Mouse (Mus musculus) macrophage (primary cell): ENCODE results near the gene Dync1li2. TPM values are rescaled to one million over a fixed set of nuclear protein-coding genes. Genes with fewer than 3 reads are reported as not detected.

Experiments used
- H3K27ac ChIP-seq: fragments of 350-480 bp; formaldehyde crosslinking; 2 replicates; pipeline ENCODE4 v1.9.0; 2021
- H3K36me3 ChIP-seq: fragments of 350-480 bp; formaldehyde crosslinking; 2 replicates; pipeline ENCODE4 v1.9.0; 2021; ENCODE audit errors: inconsistent target
- H3K4me3 ChIP-seq: fragments of 350-480 bp; formaldehyde crosslinking; 2 replicates; pipeline ENCODE4 v1.9.0; 2021; ENCODE audit errors: inconsistent target
- H3K79me2 ChIP-seq: fragments of 350-480 bp; formaldehyde crosslinking; 2 replicates; pipeline ENCODE4 v1.9.0; 2021; ENCODE audit errors: inconsistent target
- WGBS: methylation state at CpG from one replicate; pipeline ENCODE4 v1.1.7; 2026; ENCODE audit warnings: inconsistent platforms; ENCODE audit not compliant: missing documents; 5-methylcytosine and 5-hydroxymethylcytosine counted together
- polyA plus RNA-seq: library from polyadenylated mRNA; stranded (reverse); fragments of 250-400 nt; gene quantifications from 3 replicates; pipeline ENCODE4 v1.2.4, GENCODE M21; 2018; ENCODE audit warnings: inconsistent platforms
- total RNA-seq, 78 experiments: library from RNA; depleted of rRNA; stranded (reverse); fragments of 250-400 nt; gene quantifications; 1 replicate in 9 of 78; 2 replicates in 24 of 78; 3 replicates in 43 of 78; 4 replicates in 2 of 78; pipeline ENCODE4 v1.2.4; 2018; ENCODE audit warnings: inconsistent platforms in 56 of 78

Gene Dync1li2
- total RNA-seq (2018; cell fraction: chromatin; rRNA removed), result 100 to 1,000 TPM in 22 of 26 experiments, 10 to 100 TPM in 4; 62.6 to 206 (median 146) TPM
- total RNA-seq (2018; cell fraction: cytosol; rRNA removed), result 10 to 100 TPM; 25.4 to 44.7 (median 34.5) TPM
- total RNA-seq (2018; cell fraction: nucleus; rRNA removed), result 100 to 1,000 TPM in 8 of 26 experiments, 10 to 100 TPM in 18; 51.9 to 125 (median 90.2) TPM
- polyA plus RNA-seq, result 33.1 to 37.5 TPM (median 36.4 TPM) in 3 replicates

DNA sequence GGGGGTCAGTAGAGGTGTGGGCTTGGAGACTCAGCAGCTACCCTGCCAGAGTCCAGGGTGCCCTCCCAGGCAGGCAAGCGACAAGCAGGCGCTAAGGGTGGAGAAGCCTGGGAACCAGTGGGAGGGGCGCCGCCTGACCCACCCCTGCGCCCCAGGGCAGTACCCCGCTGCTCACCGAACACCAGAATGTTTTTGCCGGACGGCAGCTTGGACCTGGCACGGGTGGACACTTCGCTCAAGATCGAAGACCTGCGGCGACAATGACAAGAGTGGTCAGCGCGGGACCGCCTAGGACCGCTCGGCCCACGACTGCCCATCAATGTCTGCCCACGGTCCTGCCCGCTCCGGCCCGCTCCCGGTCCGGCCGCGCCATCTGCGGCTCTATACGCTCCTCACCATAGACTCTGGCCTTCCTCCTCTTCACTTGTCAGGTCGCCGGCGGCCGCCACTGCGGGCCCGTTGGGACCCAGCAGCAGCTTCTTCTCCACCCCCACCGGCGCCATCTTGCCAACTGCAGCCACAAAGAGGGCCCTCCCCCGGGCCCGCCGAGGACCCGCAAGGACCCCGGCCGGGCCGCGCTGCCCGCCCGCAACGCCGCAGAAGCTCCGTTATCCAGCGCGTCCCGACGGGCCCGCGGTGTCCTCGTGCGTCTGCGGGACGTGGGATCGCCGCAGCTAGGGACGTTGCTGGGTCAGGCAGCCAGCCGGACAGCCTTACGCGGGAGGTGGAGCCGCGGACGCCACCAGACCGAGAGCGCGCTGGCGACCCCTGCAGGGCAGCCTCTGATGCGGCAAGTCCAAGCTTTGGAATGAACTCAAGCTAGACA, at the start of gene Dync1li2:
Dync1li2 (minus strand) TSS at position 749 of the 826 bp plus-strand sequence.
- H3K79me2 ChIP-seq, result peaks cover 49% of the 10 kb centered on the region
- peak within 1 kb of the TSS; percentile 63 for H3K4me3 ChIP-seq
- peak within 1 kb of the TSS; percentile 33; the same call in 1 of the 2 replicates for H3K27ac ChIP-seq
- peaks cover 28% of the 10 kb centered on the region for H3K36me3 ChIP-seq
- WGBS, result under 1% methylated on average over 74 of the region's 75 CpGs

DNA sequence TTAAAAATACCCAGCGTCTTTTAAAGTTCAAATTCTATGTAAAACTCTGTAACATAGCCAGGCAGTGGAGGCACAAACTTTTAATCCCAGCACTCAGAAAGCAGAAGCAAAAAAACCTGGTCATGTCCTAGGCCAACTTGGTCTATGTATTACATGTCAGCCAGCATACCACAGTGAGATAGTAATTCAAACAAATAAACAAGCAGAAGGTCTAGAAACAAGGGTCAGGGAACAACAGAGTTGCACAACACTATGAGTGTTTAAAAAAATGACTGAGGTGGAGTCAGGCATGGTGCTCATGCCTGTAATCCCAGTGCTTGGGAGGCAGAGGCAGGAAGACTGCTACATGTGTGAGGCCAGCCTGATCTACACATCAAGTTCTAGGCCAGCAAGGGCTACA, 36.2 kb upstream of the Dync1li2 start:
- Histone ChIP-seq H3K27ac (no peak overlapping the region), H3K4me3 (no peak overlapping the region), H3K79me2 (no peaks in the 10 kb centered on the region), H3K36me3 (no peaks in the 10 kb centered on the region)
- WGBS, result 82% methylated on average over 1 of the region's 1 CpGs

DNA sequence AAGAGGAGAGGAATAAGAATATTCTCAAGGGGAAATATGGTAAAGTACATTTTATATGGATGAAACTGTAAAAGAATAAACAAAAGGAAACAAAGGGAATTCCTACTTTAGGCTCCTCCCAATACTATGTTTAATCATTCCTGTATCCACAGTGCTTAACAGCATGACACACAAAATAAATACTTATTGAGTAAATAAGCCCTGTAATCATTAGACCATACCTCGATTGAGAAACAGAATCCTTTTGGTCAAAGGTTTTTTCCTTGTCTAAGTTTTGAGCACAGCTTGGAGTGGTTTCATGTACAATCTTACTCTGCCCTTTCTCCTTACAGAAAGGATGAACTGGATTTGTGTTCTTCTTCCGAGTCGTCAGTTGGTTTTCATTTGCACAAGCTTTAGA, 29.6 kb upstream of the Dync1li2 start:
- H3K79me2 ChIP-seq, result no peaks in the 10 kb centered on the region
- no peak overlapping the region for H3K4me3 ChIP-seq
- no peak overlapping the region for H3K27ac ChIP-seq
- WGBS, result 82% methylated on average over 3 of the region's 3 CpGs
- H3K36me3 ChIP-seq, result no peaks in the 10 kb centered on the region

DNA sequence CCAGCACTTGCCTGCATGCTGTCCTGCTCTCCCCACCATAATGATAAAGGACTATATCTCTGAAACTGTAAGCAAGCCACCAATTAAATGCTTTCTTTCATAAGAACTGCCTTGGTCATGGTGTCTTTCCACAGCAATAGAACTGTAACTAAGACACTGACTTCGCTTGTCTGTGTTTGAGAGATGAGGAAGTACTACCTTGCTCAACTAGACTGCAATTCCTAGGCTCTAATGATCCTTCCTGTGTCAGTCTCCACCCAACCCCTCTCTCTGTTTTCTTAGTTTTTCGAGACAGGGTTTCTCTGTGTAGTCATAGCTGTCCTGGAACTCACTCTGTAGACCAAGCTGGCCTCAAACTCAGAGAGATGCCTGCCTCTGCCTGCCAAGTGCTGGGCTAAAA, 24.6 kb upstream of the Dync1li2 start:
- Histone ChIP-seq H3K27ac (no peak overlapping the region), H3K4me3 (no peak overlapping the region), H3K79me2 (no peaks in the 10 kb centered on the region), H3K36me3 (no peaks in the 10 kb centered on the region)
- 36% methylated on average over 2 of the region's 2 CpGs for WGBS

DNA sequence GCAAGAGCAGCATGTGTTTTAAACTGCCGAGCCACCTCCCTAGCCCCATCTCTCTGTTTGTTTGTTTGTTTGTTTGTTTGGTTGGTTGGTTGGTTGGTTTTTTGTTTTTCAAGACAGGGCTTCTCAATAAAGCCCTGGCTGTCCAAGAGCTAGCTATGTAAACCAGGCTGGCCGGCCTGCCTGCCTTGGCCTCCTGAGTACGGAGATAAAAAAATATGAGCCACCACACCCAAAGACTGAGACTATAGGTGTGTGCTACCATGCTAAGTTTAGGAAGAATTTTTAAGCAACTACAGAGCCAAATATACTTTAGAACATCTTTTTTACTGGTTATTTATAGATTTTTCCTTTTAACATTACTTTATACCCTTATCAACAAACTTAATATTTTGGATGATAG, 9.3 kb upstream of the Dync1li2 start:
- WGBS, result 100% methylated on average over 3 of the region's 3 CpGs
- Histone ChIP-seq H3K27ac (no peak overlapping the region), H3K36me3 (no peaks in the 10 kb centered on the region), H3K79me2 (no peaks in the 10 kb centered on the region), H3K4me3 (no peak overlapping the region)

DNA sequence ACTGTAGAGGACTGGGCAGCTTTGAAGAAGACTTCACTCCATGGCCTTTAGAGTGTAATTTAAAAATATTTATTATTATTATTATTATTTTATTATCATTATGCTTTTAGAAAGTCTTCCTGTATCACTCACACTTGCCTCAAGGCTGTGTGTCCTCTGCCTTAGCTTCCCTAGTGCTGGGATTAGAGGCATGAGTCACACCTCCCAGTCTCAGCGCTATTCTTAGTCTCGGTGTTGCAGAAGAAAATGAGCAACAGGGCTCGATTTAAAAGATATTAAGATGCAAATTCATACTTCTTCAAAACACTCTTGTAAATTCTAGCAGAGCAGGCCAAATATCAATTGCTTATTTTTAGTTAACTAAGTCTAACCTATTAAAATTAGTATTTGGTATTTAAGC, 5.9 kb upstream of the Dync1li2 start:
- 63% methylated on average over 3 of the region's 3 CpGs for WGBS
- Histone ChIP-seq H3K27ac (no peak overlapping the region), H3K36me3 (no peaks in the 10 kb centered on the region), H3K79me2 (no peaks in the 10 kb centered on the region), H3K4me3 (no peak overlapping the region)

- WGBS, result 89% methylated on average over 3 of the region's 3 CpGs
- Histone ChIP-seq H3K36me3 (no peaks in the 10 kb centered on the region), H3K79me2 (peaks cover 14% of the 10 kb centered on the region), H3K4me3 (no peak overlapping the region), H3K27ac (no peak overlapping the region)
Measured at GRCm38 (mm10) chr8:104446016-104446415, 3.2 kb upstream of the Dync1li2 start.

- H3K36me3 ChIP-seq, result peaks cover 2% of the 10 kb centered on the region; the same call in 1 of the 2 replicates
- H3K79me2 ChIP-seq, result peaks cover 22% of the 10 kb centered on the region
- no peak overlapping the region for H3K4me3 ChIP-seq
- no peak overlapping the region for H3K27ac ChIP-seq
- 84% methylated on average over 6 of the region's 6 CpGs for WGBS
Measured at GRCm38 (mm10) chr8:104445248-104445647, 2.4 kb upstream of the Dync1li2 start.

DNA sequence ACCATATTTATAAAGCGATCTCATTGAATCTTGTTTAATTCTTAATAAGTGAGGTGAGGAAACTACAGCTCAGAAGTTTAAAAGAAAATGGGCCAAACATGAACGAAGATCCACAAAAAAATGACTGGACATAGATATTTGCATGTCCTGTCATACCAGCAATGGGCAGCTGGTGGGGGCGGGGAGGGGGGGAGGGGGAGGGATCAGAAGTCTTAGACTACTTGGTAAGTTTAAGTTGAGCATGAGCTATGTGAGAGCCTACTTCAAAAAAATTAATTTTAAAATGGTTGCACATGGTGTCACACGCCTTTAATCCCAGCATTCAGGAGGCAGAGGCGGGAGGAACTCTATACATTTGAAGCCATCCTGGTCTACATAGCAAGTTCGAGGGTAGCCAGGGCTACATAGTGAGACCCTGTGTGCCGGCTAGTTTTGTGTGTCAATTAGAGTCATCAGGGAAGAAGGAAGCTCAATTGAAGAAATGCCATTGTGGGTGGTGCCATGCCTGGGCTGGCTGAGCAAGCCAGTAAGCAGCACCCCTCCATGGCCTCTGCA, 355 bp upstream of the Dync1li2 start:
- Histone ChIP-seq H3K4me3 (no peak overlapping the region), H3K27ac (no peak overlapping the region), H3K36me3 (peaks cover 22% of the 10 kb centered on the region), H3K79me2 (peaks cover 42% of the 10 kb centered on the region)
- 64% methylated on average over 6 of the region's 7 CpGs for WGBS

DNA sequence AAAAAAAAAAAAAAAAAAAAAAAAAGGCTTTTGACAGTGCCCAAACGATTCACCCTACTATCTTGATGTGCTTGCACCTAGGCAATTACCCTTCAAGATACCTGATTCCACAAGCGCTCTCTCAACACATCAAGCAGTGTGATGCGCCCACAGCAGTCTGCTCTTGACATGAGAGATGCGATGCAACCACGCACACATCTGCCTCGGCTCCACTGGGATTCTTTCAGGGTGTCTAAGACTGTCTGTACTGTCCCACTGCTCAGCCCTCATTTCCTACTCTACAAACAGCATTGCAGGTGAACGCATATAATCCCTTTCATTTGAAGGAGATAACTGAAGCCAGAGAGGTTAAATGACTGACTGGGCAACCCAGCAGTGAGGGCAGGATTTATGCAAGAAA, 1.2 kb downstream of the Dync1li2 start:
- Histone ChIP-seq H3K36me3 (peaks cover 37% of the 10 kb centered on the region), H3K27ac (0 out of 2 replicates have a peak overlapping the region, but pooled peaks have one; percentile 33), H3K79me2 (peaks cover 52% of the 10 kb centered on the region), H3K4me3 (peak overlapping the region; percentile 63)
- WGBS, result 71% methylated on average over 7 of the region's 7 CpGs

DNA sequence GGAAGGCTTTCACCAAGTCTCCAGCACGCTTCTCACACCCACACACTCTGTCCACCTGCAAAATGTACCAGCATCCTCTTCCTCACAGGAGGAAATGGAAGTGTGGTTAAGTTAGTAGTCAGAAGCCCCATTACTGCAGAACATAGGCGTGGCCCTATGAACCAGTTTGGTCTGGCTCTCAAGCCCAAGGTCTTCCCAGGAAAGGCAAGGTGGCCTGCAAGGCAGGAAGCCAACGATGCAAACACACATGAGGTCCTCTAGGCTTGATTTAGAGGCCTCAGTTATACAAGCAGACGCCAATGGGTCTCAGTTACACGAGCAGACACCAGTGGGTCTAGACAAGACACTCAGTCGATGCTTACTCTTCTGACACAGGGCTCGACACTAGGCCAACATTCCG, 3.4 kb downstream of the Dync1li2 start:
- WGBS, result 94% methylated on average over 8 of the region's 8 CpGs

GRCm38 (mm10) chr8:104437494-104438135, 5.2 kb downstream of the Dync1li2 start:
- peaks cover 55% of the 10 kb centered on the region for H3K36me3 ChIP-seq
- peaks cover 85% of the 10 kb centered on the region for H3K79me2 ChIP-seq
- 97% methylated on average over 13 of the region's 13 CpGs for WGBS
- H3K4me3 ChIP-seq, result no peak overlapping the region
- H3K27ac ChIP-seq, result no peak overlapping the region

More for the DNA sequence above, 3.4 kb downstream of the Dync1li2 start:
- peaks cover 46% of the 10 kb centered on the region for H3K36me3 ChIP-seq
- H3K79me2 ChIP-seq, result peaks cover 67% of the 10 kb centered on the region
- H3K4me3 ChIP-seq, result no peak overlapping the region
- H3K27ac ChIP-seq, result no peak overlapping the region

DNA sequence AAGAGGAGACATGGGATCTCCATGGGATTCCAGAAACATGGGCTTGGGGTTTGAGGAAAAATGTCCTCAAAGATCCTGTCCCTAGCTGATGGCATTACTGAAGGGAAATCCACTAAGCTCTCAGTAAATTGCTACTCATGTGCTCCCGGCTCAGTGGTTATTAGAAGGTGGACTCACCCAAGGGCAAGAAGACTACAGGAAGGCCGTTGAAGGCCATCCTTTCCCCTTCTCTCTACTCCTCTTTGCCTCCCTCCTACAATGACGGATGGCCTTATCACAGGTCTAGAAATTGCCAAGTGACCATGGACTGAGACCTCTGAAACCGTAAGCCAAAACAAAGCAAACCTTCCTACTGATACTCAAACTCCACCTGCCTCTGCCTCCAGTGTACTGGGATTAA, 6.3 kb downstream of the Dync1li2 start:
- Histone ChIP-seq H3K27ac (peak overlapping the region; percentile 71), H3K4me3 (no peak overlapping the region), H3K36me3 (peaks cover 64% of the 10 kb centered on the region), H3K79me2 (peaks cover 87% of the 10 kb centered on the region)
- 87% methylated on average over 4 of the region's 4 CpGs for WGBS

GRCm38 (mm10) chr8:104436038-104436437, 6.8 kb downstream of the Dync1li2 start:
- WGBS, result 14% methylated on average over 11 of the region's 12 CpGs
- H3K27ac ChIP-seq, result peak overlapping the region; percentile 71
- peaks cover 87% of the 10 kb centered on the region for H3K79me2 ChIP-seq
- H3K36me3 ChIP-seq, result peaks cover 68% of the 10 kb centered on the region
- H3K4me3 ChIP-seq, result no peak overlapping the region
